Mouse (Mus musculus): ENCODE measurements at regions not wholly inside any gene's neighbourhood (a gene's known extent, or its start where the extent isn't known, plus 50 kb on each side); places are given as distances from the start of the nearest gene placed in this dataset.

DNA sequence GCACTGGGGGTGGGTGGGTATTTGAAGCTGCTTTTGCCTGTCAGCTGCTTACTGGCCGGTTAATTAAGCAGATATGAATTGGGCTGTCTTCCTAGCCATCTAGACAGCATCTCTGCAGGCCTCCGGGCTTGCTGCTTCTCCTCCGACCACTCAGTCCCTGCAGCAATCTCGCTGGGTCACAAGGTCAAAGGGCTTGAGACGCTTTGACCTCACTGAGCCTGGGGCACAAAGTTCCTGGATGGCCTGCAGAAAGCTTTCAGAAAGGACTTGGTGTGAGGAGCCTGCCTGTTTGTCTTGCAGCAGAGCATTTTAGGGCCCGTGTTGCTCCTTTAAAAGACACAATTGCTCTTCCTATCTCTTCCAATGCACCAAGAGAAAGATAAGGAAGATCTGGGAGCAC, 83.7 kb upstream of the Ppp2r5a start:
- no peak for DNase-seq

DNA sequence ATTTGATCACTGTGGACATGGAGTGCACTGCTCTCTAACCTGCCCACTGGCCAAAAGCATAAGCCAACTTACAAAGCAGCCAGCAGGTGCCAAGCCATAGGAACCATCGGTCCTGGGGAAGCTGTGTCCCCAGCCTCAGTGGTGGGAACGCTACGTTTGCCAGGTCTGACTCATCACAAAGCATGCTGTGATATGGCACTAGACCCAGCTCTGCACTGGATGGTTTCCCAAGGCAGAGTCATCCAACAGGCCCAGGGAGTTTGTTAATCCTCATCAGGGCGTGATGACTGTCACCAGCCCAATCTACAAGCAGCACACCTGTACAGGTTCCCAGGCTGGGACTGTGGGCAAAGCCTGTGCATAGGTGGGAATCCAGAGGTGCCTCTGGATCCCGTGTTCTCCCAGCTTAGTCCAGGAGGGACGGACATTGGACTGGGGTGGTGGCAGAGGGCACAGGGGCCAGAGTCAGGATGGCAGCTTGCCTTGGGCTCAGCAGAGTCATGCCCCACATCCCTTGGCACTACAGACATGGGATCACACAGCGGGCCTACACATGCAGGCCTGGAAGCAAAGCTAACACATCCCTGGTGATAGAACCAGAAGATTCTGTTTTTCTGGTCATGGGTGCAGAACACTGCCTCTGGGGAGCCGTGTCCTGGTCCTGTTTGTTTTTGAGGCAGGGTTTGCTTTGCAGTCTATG, 81.8 kb upstream of the Ppp2r5a start:
- DNase-seq, result peak; percentile 40 to 49

DNA sequence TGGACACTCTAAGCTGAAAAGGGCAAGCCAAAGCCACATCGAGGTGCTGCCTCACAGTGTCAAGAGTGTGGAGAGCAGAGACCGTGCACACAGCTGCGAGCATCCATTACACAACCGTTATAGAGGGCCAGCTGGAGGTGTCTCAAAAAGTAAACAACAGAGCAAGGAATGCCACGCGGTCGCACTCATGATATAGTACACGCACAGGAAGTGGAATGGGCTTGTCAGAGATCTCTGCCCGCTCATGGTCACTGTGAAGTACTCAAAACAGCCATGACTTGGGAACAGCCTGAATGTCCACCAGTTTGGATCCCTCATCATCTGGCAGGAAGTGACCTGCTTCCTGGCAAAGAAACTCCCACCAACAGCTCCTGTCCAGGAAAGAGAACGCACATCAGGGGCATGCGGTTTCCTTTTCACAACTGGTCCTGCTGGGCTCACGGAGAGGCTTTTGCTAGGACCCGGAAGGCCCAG, 76.9 kb upstream of the Ppp2r5a start:
- no peak for DNase-seq

DNA sequence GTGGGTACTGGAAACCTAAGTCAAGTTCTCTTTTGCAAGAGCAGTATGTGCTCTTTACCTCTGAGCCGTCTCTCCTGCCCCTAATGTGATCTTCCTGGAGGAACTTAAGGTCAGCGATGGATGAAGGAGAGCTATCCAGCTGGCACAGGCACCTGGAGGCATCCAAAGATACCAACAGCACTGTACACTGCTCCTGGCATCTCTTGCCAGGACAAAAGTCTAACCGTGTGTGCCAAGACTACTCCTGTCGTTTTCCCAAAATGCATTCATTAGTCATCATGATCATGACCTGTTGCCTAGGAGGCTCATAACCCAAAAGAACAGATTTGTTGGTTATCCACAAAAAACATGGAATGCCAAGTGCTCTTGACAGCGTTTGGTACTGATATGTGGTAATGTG, 69.5 kb upstream of the Ppp2r5a start:
- no peak for DNase-seq

DNA sequence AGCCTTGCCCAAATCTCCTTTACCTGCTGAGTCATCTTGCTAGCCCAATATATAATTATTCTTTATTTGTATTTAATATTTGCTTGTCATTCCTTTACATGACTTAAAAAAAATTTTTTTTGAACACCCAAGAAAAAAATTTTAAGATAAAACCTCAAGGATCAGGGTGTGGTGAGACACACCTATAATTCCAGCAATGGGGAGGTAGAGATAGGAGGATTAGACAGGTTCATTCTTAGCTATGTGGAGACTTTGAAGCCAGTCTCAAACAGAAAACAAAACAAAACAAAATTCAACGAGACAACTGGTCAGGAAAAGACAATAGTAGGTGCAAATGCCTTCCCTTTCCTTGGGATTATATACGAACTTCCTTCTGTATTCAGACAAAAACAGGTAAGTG, 68.4 kb upstream of the Ppp2r5a start:
- DNase-seq, result no peak

DNA sequence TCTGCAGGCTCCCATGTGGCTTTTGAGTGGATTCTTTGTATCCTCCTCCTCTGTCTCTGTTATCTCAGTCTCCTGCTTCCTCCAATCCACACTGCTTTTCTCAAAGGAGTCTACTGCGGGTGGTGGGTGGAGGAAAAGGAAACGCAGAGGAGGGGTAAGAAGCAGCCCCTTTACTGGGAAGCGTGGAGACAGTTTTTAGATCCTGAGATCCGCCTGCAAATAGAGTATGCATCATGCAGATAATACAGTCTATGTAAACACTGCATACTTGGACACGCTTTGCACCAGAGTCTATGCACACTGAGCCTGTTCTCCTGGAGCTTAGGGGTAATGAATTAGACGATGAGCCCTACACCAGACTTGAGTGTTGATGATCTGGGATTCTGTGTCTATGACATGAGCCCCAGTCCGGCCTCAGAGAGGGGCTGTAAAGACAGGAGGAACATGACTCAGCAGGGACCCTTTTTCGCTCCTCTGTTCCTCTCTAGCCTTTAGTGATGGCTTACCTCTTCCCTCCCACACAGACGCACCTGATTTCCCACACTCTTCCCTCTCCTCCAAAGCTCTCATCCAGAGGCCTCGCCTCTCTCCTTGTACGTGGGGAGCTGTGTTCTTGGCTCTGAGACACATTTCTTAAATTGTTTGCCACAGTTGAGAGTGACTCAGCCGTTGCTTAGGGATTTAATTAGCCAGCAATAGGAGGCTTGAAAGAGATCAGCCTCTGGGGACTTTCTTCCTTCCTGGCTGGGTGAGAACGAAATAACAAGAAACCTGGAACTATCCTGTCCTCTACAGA, 67.3 kb upstream of the Ppp2r5a start:
- peak; percentile 47 to 60 for DNase-seq

DNA sequence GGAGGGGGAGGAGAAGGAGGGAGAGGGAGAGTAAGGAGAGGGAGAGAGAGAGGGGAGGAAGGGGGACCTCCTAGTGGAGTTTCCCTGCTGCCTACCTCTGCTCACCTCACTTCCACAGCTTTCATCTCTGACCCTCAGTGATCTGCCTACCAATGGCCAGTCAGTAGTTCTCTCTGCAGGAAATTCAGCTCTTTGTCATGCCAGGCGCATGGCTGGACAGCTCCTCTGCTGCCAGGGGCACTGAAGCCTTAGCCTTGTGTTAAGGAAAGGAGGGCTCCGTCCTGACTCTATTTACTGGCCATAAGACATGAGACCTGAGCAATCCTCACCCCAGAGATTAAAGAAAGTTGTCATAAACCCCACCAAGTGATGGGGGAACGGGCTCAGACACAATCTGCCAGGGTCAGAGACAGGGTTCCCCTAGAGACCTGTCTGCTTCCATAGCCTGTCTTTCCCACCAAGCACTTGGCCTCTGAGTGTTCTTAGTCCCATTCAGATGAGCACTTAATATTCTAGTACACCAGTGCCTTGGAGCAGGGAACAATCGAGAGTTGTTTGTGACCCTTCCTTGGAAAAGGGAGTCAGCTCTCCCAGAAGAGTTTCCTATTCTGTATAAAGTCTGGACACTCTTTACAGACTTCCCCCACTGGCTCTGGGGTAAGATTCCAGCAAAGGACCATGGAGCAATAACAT, 65.9 kb upstream of the Ppp2r5a start:
- peak; percentile 9 to 19 for DNase-seq

DNA sequence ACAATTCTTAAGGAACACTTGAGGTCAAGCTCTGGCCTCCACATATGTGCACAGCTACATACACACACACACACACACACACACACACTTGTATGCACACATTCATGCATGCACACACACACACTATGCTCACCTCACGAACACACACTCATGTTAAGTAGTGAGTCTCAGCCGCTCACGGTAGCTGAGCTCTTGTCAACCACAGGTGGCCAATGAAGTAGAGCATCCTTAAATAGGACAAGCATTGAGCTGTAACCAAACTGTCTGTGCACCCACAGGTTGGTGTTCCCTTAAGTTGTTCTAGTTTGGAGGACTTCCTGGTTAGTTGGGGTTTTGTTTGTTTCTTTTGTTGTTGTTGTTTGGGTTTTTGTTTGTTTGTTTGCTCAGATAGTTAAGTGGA, 63.2 kb upstream of the Ppp2r5a start:
- no peak for DNase-seq

DNA sequence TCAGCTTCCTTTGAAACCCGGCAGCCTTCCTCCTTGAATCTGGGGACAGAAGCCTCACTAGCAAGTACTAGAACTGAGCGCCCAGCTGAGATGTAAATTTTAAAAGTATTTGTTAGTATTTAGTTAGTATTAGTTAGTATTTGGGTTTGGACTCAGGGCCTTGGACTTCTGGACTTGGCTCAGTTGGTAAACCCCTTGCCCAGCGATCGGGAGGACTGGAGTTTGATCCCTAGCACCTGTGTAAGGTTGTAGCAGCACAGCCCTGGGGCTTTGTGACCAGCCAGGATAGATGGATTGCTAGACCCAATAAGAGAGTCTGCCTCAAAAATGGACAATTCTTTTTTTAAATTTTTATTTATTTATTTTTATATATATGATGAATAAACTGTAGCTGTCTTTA, 62.7 kb upstream of the Ppp2r5a start:
- no peak for DNase-seq

DNA sequence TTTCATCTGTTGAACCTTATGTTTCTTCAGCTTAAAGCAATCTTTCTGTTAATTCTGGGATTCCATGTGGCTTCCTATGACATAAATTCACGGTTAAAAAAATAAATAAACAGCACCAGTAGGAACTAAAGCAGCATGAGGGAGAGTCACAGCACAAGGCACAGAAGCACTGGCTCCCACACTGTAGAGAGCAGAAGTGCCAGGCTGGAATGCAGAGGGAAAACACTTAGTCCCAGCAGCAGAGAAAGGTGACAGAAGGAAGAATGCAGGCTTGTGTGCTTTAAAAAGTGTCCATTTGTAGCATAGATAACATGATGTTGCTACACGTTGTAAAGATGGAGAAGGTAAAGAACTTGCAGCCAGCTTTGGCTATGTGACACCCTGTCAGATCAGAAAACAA, 62.1 kb upstream of the Ppp2r5a start:
- DNase-seq, result no peak

DNA sequence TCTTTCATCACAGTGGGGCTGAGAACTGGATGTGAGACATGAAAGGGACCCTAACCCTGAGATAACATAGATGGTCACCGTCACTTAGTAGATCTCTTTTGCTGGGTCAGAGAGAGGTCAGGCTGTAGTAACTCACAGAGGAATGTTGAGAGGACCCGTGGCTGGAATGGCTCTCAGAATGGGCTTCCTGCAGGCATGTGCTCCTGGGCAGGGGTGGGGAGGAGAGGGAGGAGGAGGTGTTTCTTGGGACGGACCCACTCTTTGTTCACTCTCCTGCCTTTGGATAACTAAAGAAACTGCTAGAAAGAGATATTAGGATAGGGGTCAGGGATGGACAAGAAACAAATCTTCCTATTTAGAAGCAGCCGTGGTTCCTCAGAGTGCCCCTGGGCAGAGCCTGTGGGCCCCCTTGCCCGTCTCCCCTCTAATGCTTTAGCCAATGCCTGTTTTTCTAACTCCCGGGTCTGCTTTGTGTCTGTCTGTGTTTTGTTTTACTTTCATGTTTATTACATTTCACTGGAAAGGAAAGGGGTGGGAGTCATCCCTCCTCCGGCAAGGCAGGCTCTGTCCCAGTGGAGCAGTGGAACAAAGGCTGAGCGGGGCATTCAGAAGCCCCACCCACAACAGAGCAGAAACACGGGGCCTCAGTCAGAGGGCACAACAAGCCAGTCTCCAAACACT, 58.9 kb upstream of the Ppp2r5a start:
- no peak for DNase-seq

DNA sequence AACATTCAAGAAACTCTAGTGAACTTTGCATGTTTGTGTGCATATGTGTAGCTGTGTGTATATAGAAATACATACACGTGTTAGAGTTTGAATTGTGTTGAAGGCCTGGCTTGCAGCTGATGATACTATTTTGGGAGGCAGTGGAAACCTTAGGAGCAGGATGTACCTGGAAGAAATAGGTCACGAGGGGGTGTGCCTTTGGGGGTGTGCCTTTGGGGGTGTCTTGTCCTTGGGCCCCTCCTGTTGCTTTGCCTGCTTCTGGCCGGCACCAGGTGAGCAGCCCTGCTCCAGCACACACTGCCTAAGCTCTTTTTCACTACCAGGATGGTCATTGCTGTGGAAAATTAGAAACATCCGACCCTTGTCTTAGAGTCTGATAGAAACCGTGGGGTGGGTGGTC, 56.0 kb upstream of the Ppp2r5a start:
- DNase-seq, result no peak

DNA sequence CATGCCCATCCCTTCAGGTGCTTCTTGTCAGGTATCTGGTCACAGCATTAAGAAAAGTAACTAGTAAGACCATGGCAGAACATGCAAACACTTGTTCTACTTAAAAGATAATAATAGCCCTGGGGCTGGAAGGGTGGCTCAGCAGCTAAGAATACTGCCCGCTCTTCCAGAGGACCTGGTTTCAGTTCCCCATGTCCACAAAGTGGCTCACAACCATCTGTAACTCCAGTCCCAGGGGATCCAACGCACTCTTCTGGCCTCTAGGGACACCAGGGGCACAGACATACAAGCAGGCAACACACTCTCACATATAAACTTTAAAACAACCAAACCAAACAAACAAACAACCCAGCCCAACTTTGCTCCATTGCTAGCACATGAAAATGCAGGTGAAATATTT, 55.2 kb upstream of the Ppp2r5a start:
- DNase-seq, result no peak

DNA sequence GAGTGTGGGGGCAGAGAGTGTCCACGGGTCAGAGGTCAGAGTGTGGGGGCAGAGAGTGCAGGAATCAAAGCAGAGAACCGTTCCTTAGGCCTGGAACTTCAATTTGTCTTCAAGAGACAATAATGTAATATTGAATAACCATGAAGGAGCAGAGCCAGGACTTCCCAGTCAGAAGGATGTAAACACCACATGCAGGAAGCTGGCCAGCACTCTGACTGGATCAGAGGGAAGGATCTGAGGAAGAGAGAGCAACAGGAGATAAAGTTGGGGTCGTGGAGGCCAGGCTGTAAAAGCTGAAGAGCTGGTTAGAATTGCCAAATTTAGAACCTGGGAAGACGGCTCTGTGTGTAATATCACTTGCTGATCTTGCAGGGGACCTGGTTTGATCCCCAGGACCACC, 54.0 kb upstream of the Ppp2r5a start:
- DNase-seq, result no peak

DNA sequence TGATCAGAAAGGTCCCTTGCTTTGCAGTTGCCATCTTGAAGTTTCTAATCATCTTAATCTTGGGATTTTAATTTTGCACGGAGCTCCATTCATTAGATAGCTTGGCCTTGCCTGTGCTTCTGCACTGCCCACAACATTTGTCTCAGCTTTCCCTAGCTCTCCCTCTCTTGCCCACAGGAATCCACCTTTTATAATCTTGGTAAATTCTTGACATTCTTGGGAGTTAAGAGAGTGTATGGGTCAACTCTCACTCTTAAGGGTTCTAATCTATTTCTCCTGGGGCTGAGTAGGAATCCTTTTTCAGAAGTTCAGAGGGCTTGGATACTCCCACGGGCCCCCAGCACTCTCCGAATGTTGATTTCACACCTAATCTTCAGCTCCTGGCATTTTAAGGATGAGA, 51.5 kb upstream of the Ppp2r5a start:
- DNase-seq, result no peak

DNA sequence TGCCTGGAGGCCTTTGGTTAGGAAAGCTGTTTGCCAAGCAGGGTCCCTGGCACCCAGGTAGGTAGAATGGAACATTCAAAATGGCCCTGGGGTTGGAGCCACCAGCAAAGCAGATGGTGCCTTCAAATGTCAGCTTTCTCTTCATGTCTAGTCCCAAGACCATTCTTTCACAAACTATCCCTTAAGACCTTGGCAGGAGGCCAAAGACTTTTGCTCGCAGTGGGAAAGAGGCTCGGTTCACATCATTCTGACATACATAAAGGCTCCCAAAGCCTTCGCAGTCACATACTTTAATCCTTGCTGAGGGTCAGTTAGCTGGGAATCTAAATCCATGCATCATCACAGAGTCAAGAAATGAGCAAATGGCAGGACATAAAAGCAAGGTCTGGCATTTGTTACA, 50.5 kb upstream of the Ppp2r5a start:
- DNase-seq, result no peak

Data from layer of hippocampus, postnatal 36 days (tissue).